Mouse (Mus musculus) liver, embryonic 12.5 days (tissue): ENCODE results near the gene Gm47985. TPM values are rescaled to one million over a fixed set of nuclear protein-coding genes. Genes with fewer than 3 reads are reported as not detected.
"Not testable (repeated sequence)": the region's sequence is repeated elsewhere in the genome, so short reads cannot be mapped to it uniquely, and the experiment has no call there.

ENCODE experiments used
- ATAC-seq: fragments of 200-750 bp; cut with Nextera tagmentation; 2 replicates; pipeline ENCODE4 v1.8.0; 2017; ENCODE audit warnings: moderate number of reproducible peaks, mild to moderate bottlenecking, moderate library complexity
- H3K27ac ChIP-seq: fragments of 300-500 bp; sonication (generic); 2 replicates; pipeline ENCODE4 v1.5.1; 2016; ENCODE audit warnings: mild to moderate bottlenecking
- H3K27me3 ChIP-seq: fragments of 300-500 bp; sonication (generic); replicated peaks from 2 replicates; pipeline ENCODE4 v1.6.1; 2016; ENCODE audit warnings: mild to moderate bottlenecking, moderate library complexity
- H3K36me3 ChIP-seq: fragments of 300-500 bp; sonication (generic); 2 replicates; pipeline ENCODE4 v1.6.1; 2016; ENCODE audit warnings: mild to moderate bottlenecking, moderate library complexity
- H3K4me1 ChIP-seq: fragments of 300-500 bp; sonication (generic); 2 replicates; pipeline ENCODE4 v1.6.1; 2016
- H3K4me2 ChIP-seq: fragments of 300-500 bp; sonication (generic); 2 replicates; pipeline ENCODE4 v1.6.1; 2016; ENCODE audit warnings: mild to moderate bottlenecking, moderate library complexity
- H3K4me3 ChIP-seq: fragments of 300-500 bp; sonication (generic); 2 replicates; pipeline ENCODE4 v1.5.1; 2016; ENCODE audit warnings: mild to moderate bottlenecking, moderate library complexity
- H3K9ac ChIP-seq: fragments of 300-500 bp; sonication (generic); 2 replicates; pipeline ENCODE4 v1.6.1; 2016; ENCODE audit warnings: mild to moderate bottlenecking, moderate library complexity
- H3K9me3 ChIP-seq: fragments of 300-500 bp; sonication (generic); replicated peaks from 2 replicates; pipeline ENCODE4 v1.6.1; 2016; ENCODE audit warnings: mild to moderate bottlenecking, moderate library complexity
- WGBS: fragments of 180-500 bp; shearing (Covaris S2); methylation state at CpG from one replicate; pipeline ENCODE4 v1.1.7; 2016; ENCODE audit not compliant: insufficient replicate concordance; 5-methylcytosine and 5-hydroxymethylcytosine counted together
- polyA plus RNA-seq: library from polyadenylated mRNA; unstranded; fragments of >200 nt; fragmentation: Nextera tagmentation; extraction: Ambion mirVana; gene quantifications from 2 replicates; pipeline ENCODE4 v1.2.1, GENCODE M21; 2016

Gene Gm47985
- polyA plus RNA-seq, result 3.7 and 4.1 TPM in 2 replicates

- H3K27ac ChIP-seq, H3K9ac ChIP-seq, H3K27me3 ChIP-seq, H3K4me2 ChIP-seq, H3K9me3 ChIP-seq, ATAC-seq, H3K36me3 ChIP-seq, H3K4me3 ChIP-seq: not testable (repeated sequence)
- WGBS, result 60% methylated on average over 1 of the region's 7 CpGs
- H3K4me1 ChIP-seq, result peaks cover 54% of the 10 kb centered on the region
Measured at GRCm38 (mm10) chr1:151182266-151182665, at the start of gene Gm47985. Gene Gm47985 (plus strand): TSS chr1:151182537.

GRCm38 (mm10) chr1:151132686-151133085, 49.7 kb upstream of the Gm47985 start:
- H3K4me2 ChIP-seq, result no peak overlapping the region
- peaks cover 3% of the 10 kb centered on the region; the same call in 1 of the 2 replicates for H3K27me3 ChIP-seq
- H3K9me3 ChIP-seq, result no peaks in the 10 kb centered on the region
- H3K9ac ChIP-seq, result no peak overlapping the region
- WGBS, result 70% methylated on average over 7 of the region's 7 CpGs
- no peak for ATAC-seq
- no peaks in the 10 kb centered on the region for H3K36me3 ChIP-seq
- H3K4me3 ChIP-seq, result no peak overlapping the region
- H3K27ac ChIP-seq, result no peak overlapping the region
- H3K4me1 ChIP-seq, result peaks cover 47% of the 10 kb centered on the region

- H3K27me3 ChIP-seq, result peaks cover 8% of the 10 kb centered on the region; the same call in 1 of the 2 replicates
- H3K4me2 ChIP-seq, result no peak overlapping the region
- no peak overlapping the region for H3K9ac ChIP-seq
- no peak overlapping the region for H3K4me3 ChIP-seq
- no peaks in the 10 kb centered on the region for H3K36me3 ChIP-seq
- no peaks in the 10 kb centered on the region for H3K4me1 ChIP-seq
- H3K27ac ChIP-seq, result no peak overlapping the region
- no peaks in the 10 kb centered on the region for H3K9me3 ChIP-seq
- 70% methylated on average over 6 of the region's 6 CpGs for WGBS
- ATAC-seq, result no peak
Measured at GRCm38 (mm10) chr1:151138388-151138787, 43.9 kb upstream of the Gm47985 start.

- Histone ChIP-seq H3K9ac (no peak overlapping the region), H3K9me3 (no peaks in the 10 kb centered on the region), H3K27ac (no peak overlapping the region), H3K36me3 (no peaks in the 10 kb centered on the region), H3K4me2 (no peak overlapping the region), H3K4me3 (no peak overlapping the region), H3K27me3 (peaks cover 8% of the 10 kb centered on the region; the same call in 1 of the 2 replicates), H3K4me1 (peaks cover 5% of the 10 kb centered on the region; the same call in 1 of the 2 replicates)
- no peak for ATAC-seq
- 69% methylated on average over 3 of the region's 3 CpGs for WGBS
Measured at GRCm38 (mm10) chr1:151140956-151141355, 41.4 kb upstream of the Gm47985 start.

GRCm38 (mm10) chr1:151144471-151145146, 37.7 kb upstream of the Gm47985 start:
- H3K4me2 ChIP-seq, result no peak overlapping the region
- H3K27me3 ChIP-seq, result peaks cover 9% of the 10 kb centered on the region; the same call in 1 of the 2 replicates
- no peak for ATAC-seq
- H3K27ac ChIP-seq, result no peak overlapping the region
- H3K36me3 ChIP-seq, result no peaks in the 10 kb centered on the region
- peaks cover 5% of the 10 kb centered on the region; the same call in 1 of the 2 replicates for H3K4me1 ChIP-seq
- no peaks in the 10 kb centered on the region for H3K9me3 ChIP-seq
- 45% methylated on average over 6 of the region's 6 CpGs for WGBS
- no peak overlapping the region for H3K9ac ChIP-seq
- no peak overlapping the region for H3K4me3 ChIP-seq

- no peak overlapping the region for H3K9ac ChIP-seq
- no peak overlapping the region for H3K4me3 ChIP-seq
- ATAC-seq, result no peak
- H3K4me2 ChIP-seq, result no peak overlapping the region
- H3K27me3 ChIP-seq, result peaks cover 3% of the 10 kb centered on the region; the same call in 1 of the 2 replicates
- H3K9me3 ChIP-seq, result no peaks in the 10 kb centered on the region
- peaks cover 5% of the 10 kb centered on the region; the same call in 1 of the 2 replicates for H3K4me1 ChIP-seq
- no peak overlapping the region for H3K27ac ChIP-seq
- no peaks in the 10 kb centered on the region for H3K36me3 ChIP-seq
Measured at GRCm38 (mm10) chr1:151147801-151148200, 34.5 kb upstream of the Gm47985 start.

GRCm38 (mm10) chr1:151150211-151150610, 32.1 kb upstream of the Gm47985 start:
- 78% methylated on average over 7 of the region's 7 CpGs for WGBS
- no peak for ATAC-seq
- no peaks in the 10 kb centered on the region for H3K36me3 ChIP-seq
- H3K4me1 ChIP-seq, result no peaks in the 10 kb centered on the region
- H3K4me2 ChIP-seq, result no peak overlapping the region
- no peak overlapping the region for H3K4me3 ChIP-seq
- no peak overlapping the region for H3K9ac ChIP-seq
- peaks cover 3% of the 10 kb centered on the region; the same call in 1 of the 2 replicates for H3K27me3 ChIP-seq
- H3K27ac ChIP-seq, result no peak overlapping the region
- no peaks in the 10 kb centered on the region for H3K9me3 ChIP-seq

GRCm38 (mm10) chr1:151151089-151151488, 31.2 kb upstream of the Gm47985 start:
- no peak overlapping the region for H3K4me2 ChIP-seq
- no peak for ATAC-seq

GRCm38 (mm10) chr1:151153056-151153652, 29.2 kb upstream of the Gm47985 start:
- Histone ChIP-seq H3K4me3 (no peak overlapping the region), H3K36me3 (no peaks in the 10 kb centered on the region), H3K4me2 (no peak overlapping the region), H3K27ac (no peak overlapping the region), H3K27me3 (0 out of 2 replicates have a peak, but pooled peaks cover 4% of the 10 kb centered on the region), H3K4me1 (peaks cover 17% of the 10 kb centered on the region), H3K9ac (no peak overlapping the region), H3K9me3 (no peaks in the 10 kb centered on the region)
- WGBS, result 57% methylated on average over 6 of the region's 6 CpGs
- no peak for ATAC-seq

More at GRCm38 (mm10) chr1:151151089-151151488, 31.2 kb upstream of the Gm47985 start:
- Histone ChIP-seq H3K4me1 (no peaks in the 10 kb centered on the region; the same call in 1 of the 2 replicates), H3K9ac (no peak overlapping the region), H3K27ac (no peak overlapping the region), H3K36me3 (no peaks in the 10 kb centered on the region), H3K4me3 (no peak overlapping the region), H3K9me3 (no peaks in the 10 kb centered on the region), H3K27me3 (peaks cover 6% of the 10 kb centered on the region; the same call in 1 of the 2 replicates)
- WGBS, result 67% methylated on average over 2 of the region's 2 CpGs

- not testable (repeated sequence) for H3K9me3 ChIP-seq, H3K36me3 ChIP-seq, H3K9ac ChIP-seq, H3K27ac ChIP-seq, H3K27me3 ChIP-seq, ATAC-seq, H3K4me3 ChIP-seq, H3K4me2 ChIP-seq
- peaks cover 18% of the 10 kb centered on the region for H3K4me1 ChIP-seq
- 80% methylated on average over 9 of the region's 9 CpGs for WGBS
Measured at GRCm38 (mm10) chr1:151154131-151154530, 28.2 kb upstream of the Gm47985 start.

GRCm38 (mm10) chr1:151156129-151156528, 26.2 kb upstream of the Gm47985 start:
- Histone ChIP-seq H3K36me3 (no peaks in the 10 kb centered on the region), H3K4me3 (no peak overlapping the region), H3K27ac (no peak overlapping the region), H3K4me1 (peaks cover 18% of the 10 kb centered on the region), H3K27me3 (0 out of 2 replicates have a peak, but pooled peaks cover 7% of the 10 kb centered on the region), H3K9ac (no peak overlapping the region), H3K4me2 (no peak overlapping the region), H3K9me3 (no peaks in the 10 kb centered on the region)
- ATAC-seq, result no peak
- WGBS, result 66% methylated on average over 3 of the region's 3 CpGs
